Mouse (Mus musculus) erythroblast, embryonic 14.5 days (primary cell): Measurements from ENCODE around the gene Arhgap44.

Source experiments
- GATA1 ChIP-seq: IDR thresholded peaks from 2 replicates; pipeline ENCODE4 v1.6.1; 2012; ENCODE audit warnings: low read length, inconsistent platforms, mixed read lengths
- TAL1 ChIP-seq: IDR thresholded peaks from 3 replicates; pipeline ENCODE4 v1.6.1; 2012; ENCODE audit warnings: low read length, inconsistent platforms, mixed read lengths

DNA sequence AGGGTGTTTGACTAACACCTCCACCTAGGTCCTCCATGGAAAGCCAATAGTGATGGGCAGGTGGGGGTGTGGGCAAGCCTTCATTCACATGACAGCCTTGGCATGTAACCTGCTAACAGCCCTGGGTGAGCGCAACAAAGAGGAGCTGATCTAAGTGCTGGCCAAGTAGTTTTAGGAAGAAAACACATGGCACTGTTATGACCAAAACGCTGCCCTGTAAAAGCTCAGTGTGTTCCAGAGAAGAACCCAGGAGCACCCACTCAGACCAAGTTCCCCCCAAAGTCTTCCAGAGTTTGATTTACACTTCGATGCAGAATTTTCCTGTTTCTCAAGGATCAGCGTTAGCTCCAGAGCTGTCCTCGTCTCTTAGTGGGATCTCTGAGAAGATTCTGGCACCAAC lies 65.9 kb downstream of the Arhgap44 start:
- no peak for TF ChIP-seq TAL1
- TF ChIP-seq GATA1: no peak
